Mouse (Mus musculus) heart, postnatal 0 days (tissue): ENCODE results near the gene Nfasc. TPM values are rescaled to one million over a fixed set of nuclear protein-coding genes. Genes with fewer than 3 reads are reported as not detected.

Experiments used
- ATAC-seq: fragments of 200-750 bp; cut with Nextera tagmentation; 2 replicates; pipeline ENCODE4 v1.8.0; 2017; ENCODE audit warnings: low read depth, moderate number of reproducible peaks, moderate library complexity; ENCODE audit not compliant: insufficient read depth
- DNase-seq: peaks from one replicate; pipeline ENCODE4 v3.0.0-alpha.2; 2016; ENCODE audit warnings: low spot score
- H3K27ac ChIP-seq: fragments of 300-500 bp; sonication (generic); 2 replicates; pipeline ENCODE4 v1.5.1; 2014; ENCODE audit warnings: low read depth, mild to moderate bottlenecking
- H3K27me3 ChIP-seq: fragments of 300-500 bp; sonication (generic); 2 replicates; pipeline ENCODE4 v1.6.1; 2014; ENCODE audit warnings: low read length, mixed read lengths; ENCODE audit not compliant: control insufficient read depth, insufficient read depth
- H3K36me3 ChIP-seq: fragments of 300-500 bp; sonication (generic); replicated peaks from 2 replicates; pipeline ENCODE4 v1.6.1; 2014; ENCODE audit warnings: low read length, mixed read lengths; ENCODE audit not compliant: control insufficient read depth, insufficient read depth
- H3K4me1 ChIP-seq: fragments of 300-500 bp; sonication (generic); 2 replicates; pipeline ENCODE4 v1.6.1; 2014; ENCODE audit warnings: antibody characterized with exemption; ENCODE audit not compliant: control insufficient read depth, insufficient read depth
- H3K4me2 ChIP-seq: fragments of 300-500 bp; sonication (generic); 2 replicates; pipeline ENCODE4 v1.6.1; 2014; ENCODE audit warnings: low read depth, mild to moderate bottlenecking, low read length, moderate library complexity
- H3K4me3 ChIP-seq: fragments of 300-500 bp; sonication (generic); 2 replicates; pipeline ENCODE4 v1.5.1; 2014; ENCODE audit warnings: low read depth, low read length
- H3K9ac ChIP-seq: fragments of 300-500 bp; sonication (generic); replicated peaks from 2 replicates; pipeline ENCODE4 v1.6.1; 2014; ENCODE audit warnings: low read depth, low read length, mixed read lengths
- H3K9me3 ChIP-seq: fragments of 300-500 bp; sonication (generic); replicated peaks from 2 replicates; pipeline ENCODE4 v1.6.1; 2016; ENCODE audit warnings: low read length; ENCODE audit not compliant: control insufficient read depth
- CTCF ChIP-seq: IDR thresholded peaks from 2 replicates; pipeline ENCODE4 v1.5.1; 2016; ENCODE audit warnings: antibody characterized with exemption, control low read depth, low read depth
- EP300 ChIP-seq: IDR thresholded peaks from 2 replicates; pipeline ENCODE4 v1.6.1; 2016; ENCODE audit warnings: antibody characterized with exemption, low read depth
- WGBS: fragments of 180-500 bp; shearing (Covaris S2); extraction: QIAGEN DNeasy Blood & Tissue Kit; methylation state at CpG from one replicate; pipeline ENCODE4 v1.1.7; 2014; 5-methylcytosine and 5-hydroxymethylcytosine counted together
- polyA plus RNA-seq: library from polyadenylated mRNA; unstranded; fragments of >200 nt; fragmentation: Nextera tagmentation; extraction: Ambion mirVana; gene quantifications from 2 replicates; pipeline ENCODE4 v1.2.1, GENCODE M21; 2015
- total RNA-seq: library from RNA; depleted of rRNA; stranded (reverse); fragments of >200 nt; gene quantifications from 2 replicates; pipeline ENCODE4 v1.2.3, GENCODE M21; 2014; ENCODE audit warnings: low replicate concordance

Gene Nfasc
- total and polyA plus RNA-seq, 2 experiments from 2014 or later, result 0.08 to 0.11 TPM

DNA sequence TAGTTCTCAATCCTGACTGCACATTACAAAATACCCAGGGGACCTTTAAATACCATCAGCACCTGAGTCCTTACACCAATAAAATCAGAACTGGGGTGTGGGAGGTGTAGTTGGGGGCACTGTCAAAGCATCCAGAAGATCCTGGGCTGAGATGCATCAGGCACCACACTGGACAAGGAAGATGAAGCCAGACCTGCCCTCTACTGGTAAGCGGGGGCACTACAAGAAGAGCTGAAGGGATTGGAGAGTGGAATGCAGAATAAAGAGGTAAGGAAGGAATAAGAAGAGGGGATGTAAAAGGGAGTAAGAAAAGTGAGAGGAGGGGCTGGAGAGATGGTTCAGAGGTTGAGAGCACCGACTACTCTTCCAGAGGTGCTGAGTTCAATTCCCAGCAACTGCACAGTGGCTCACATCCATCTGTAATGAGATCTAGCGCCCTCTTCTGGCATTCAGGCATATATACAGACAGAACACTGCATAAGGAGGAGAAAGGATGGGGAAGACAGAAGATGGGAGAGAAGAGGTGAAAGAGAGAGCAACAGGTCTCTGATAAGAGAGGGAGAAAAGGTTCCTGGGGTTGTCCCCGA is 132.5 kb downstream of the Nfasc start:
- Histone ChIP-seq H3K27me3 (0 out of 2 replicates have a peak, but pooled peaks cover 3% of the 10 kb centered on the region), H3K27ac (no peak overlapping the region), H3K4me3 (no peak overlapping the region), H3K36me3 (no peaks in the 10 kb centered on the region), H3K4me1 (no peaks in the 10 kb centered on the region), H3K4me2 (no peak overlapping the region), H3K9me3 (no peaks in the 10 kb centered on the region), H3K9ac (no peak overlapping the region)
- TF ChIP-seq EP300, result no peak
- peak; percentile 69 for TF ChIP-seq CTCF
- 34% methylated on average over 4 of the region's 4 CpGs for WGBS
- ATAC-seq, result no peak
- DNase-seq, result peak; percentile 27

GRCm38 (mm10) chr1:132602161-132602560 is 139.4 kb downstream of the Nfasc start:
- 31% methylated on average over 8 of the region's 8 CpGs for WGBS
- Histone ChIP-seq H3K9ac (no peak overlapping the region), H3K9me3 (no peaks in the 10 kb centered on the region), H3K27me3 (0 out of 2 replicates have a peak, but pooled peaks cover 9% of the 10 kb centered on the region), H3K4me2 (no peak overlapping the region), H3K4me3 (no peak overlapping the region), H3K27ac (no peak overlapping the region), H3K4me1 (no peaks in the 10 kb centered on the region), H3K36me3 (no peaks in the 10 kb centered on the region)
- no peak for TF ChIP-seq EP300
- no peak for TF ChIP-seq CTCF
- DNase-seq, result no peak
- ATAC-seq, result no peak

- Histone ChIP-seq H3K27me3 (0 out of 2 replicates have a peak, but pooled peaks cover 22% of the 10 kb centered on the region), H3K4me1 (no peaks in the 10 kb centered on the region), H3K9me3 (no peaks in the 10 kb centered on the region), H3K9ac (no peak overlapping the region), H3K4me3 (no peak overlapping the region), H3K36me3 (no peaks in the 10 kb centered on the region), H3K4me2 (no peak overlapping the region), H3K27ac (no peak overlapping the region)
- 85% methylated on average over 5 of the region's 5 CpGs for WGBS
- no peak for TF ChIP-seq CTCF
- no peak for TF ChIP-seq EP300
- ATAC-seq, result no peak
- DNase-seq, result no peak
Observed at GRCm38 (mm10) chr1:132598024-132598423, 143.6 kb downstream of the Nfasc start.

DNA sequence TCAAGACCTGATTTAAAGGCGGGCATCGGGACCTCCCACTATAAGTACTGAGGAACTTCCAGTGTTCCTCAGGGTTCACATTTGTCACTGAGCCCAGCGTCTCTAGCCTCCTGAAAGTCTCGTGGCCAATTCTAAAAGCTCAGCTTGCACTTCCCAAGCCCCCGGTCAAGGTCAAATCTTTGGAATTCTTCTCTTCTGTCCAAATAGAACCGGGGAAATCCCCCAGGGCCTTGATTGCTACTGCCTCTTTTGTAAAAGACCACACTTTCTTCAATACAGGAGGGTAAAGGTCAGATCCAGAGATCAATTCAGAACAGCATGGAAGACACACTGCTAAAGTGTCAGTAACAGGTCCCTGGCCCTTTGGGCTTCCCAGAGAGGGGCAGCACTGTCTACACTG is 145.9 kb downstream of the Nfasc start:
- H3K4me1 ChIP-seq, result no peaks in the 10 kb centered on the region
- no peak overlapping the region for H3K4me2 ChIP-seq
- TF ChIP-seq CTCF (no peak), EP300 (no peak)
- no peak overlapping the region for H3K4me3 ChIP-seq
- 31% methylated on average over 6 of the region's 6 CpGs for WGBS
- no peak for ATAC-seq
- 0 out of 2 replicates have a peak, but pooled peaks cover 19% of the 10 kb centered on the region for H3K27me3 ChIP-seq
- no peaks in the 10 kb centered on the region for H3K36me3 ChIP-seq
- no peak for DNase-seq
- H3K27ac ChIP-seq, result no peak overlapping the region
- H3K9ac ChIP-seq, result no peak overlapping the region
- H3K9me3 ChIP-seq, result no peaks in the 10 kb centered on the region

DNA sequence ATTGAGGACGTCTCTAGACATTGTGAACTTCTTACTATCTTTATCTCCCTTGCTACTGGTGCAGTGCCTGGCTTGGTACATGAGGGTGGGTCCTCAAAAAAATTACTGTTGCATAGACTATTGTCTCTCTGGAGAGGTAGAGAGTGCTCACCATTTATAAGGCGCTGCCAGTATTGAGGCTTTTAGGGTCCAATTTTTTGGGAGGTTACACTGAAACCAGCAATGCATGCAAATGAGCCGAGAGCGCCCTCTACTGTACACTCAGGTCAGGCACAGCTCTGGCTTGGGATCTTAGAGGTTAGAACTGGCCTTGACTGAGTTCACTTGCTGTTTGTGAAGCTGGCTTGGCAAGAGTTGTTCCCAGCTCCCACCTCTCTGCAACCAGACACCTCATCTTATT is 147.0 kb downstream of the Nfasc start:
- Histone ChIP-seq H3K27ac (no peak overlapping the region), H3K4me2 (no peak overlapping the region), H3K36me3 (no peaks in the 10 kb centered on the region), H3K9ac (no peak overlapping the region), H3K27me3 (0 out of 2 replicates have a peak, but pooled peaks cover 19% of the 10 kb centered on the region), H3K4me1 (no peaks in the 10 kb centered on the region), H3K9me3 (no peaks in the 10 kb centered on the region), H3K4me3 (no peak overlapping the region)
- TF ChIP-seq EP300, result no peak
- peak; percentile 92 for TF ChIP-seq CTCF
- ATAC-seq (no peak), DNase-seq (peak; percentile 62)
- 11% methylated on average over 4 of the region's 4 CpGs for WGBS

DNA sequence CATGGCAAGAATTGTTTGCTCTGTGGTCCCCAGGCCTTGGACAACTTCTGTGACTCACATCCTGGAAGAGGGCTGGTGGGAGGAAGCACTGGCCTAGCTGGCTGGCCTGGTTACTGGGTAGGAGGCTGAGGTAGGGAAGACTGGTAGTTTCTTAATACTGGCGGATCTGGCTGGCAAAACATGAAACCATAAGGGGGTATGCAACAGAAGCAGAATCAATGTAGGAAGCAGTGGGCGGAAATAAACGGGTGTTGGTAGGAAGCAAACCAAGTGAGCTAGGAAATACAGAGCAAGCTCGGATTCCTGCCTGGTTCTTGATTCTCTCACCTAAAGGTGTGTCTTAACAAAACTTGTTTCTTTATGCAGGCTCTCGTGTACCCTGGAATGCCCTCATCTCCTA is 149.5 kb downstream of the Nfasc start:
- no peak overlapping the region for H3K4me3 ChIP-seq
- WGBS, result 79% methylated on average over 5 of the region's 5 CpGs
- no peaks in the 10 kb centered on the region for H3K4me1 ChIP-seq
- H3K4me2 ChIP-seq, result no peak overlapping the region
- H3K9ac ChIP-seq, result no peak overlapping the region
- no peak for ATAC-seq
- 0 out of 2 replicates have a peak, but pooled peaks cover 18% of the 10 kb centered on the region for H3K27me3 ChIP-seq
- no peak overlapping the region for H3K27ac ChIP-seq
- no peak for DNase-seq
- H3K9me3 ChIP-seq, result no peaks in the 10 kb centered on the region
- TF ChIP-seq CTCF (no peak), EP300 (no peak)
- no peaks in the 10 kb centered on the region for H3K36me3 ChIP-seq
